Mouse (Mus musculus): ENCODE data around the gene Aqp6. TPM values are rescaled to one million over a fixed set of nuclear protein-coding genes. Genes with fewer than 3 reads are reported as not detected.

Gene Aqp6
- total RNA-seq, 2 experiments from 2014 or later, result not detected

- DNase-seq (ENCODE audit: low spot score), result no peak
These were observed 3.6 kb upstream of the Aqp6 start for GRCm38 (mm10) chr15:99597596-99597995.

GRCm38 (mm10) chr15:99599245-99600070 is 1.7 kb upstream of the Aqp6 start:
- DNase-seq (ENCODE audit: low spot score), result no peak

- no peak for DNase-seq (ENCODE audit: low spot score)
These were observed 572 bp downstream of the Aqp6 start for GRCm38 (mm10) chr15:99601823-99602120.

- no peak for DNase-seq (ENCODE audit: low spot score)
These were observed 1.1 kb downstream of the Aqp6 start for GRCm38 (mm10) chr15:99602206-99602820.

- no peak for DNase-seq (ENCODE audit: low spot score)
These were observed 2.0 kb downstream of the Aqp6 start for GRCm38 (mm10) chr15:99603216-99603615.

- no peak for DNase-seq (ENCODE audit: low spot score)
These were observed 4.4 kb downstream of the Aqp6 start for GRCm38 (mm10) chr15:99605595-99605994.

- no peak for DNase-seq (ENCODE audit: low spot score)
These were observed 5.3 kb downstream of the Aqp6 start for GRCm38 (mm10) chr15:99606515-99606914.

GRCm38 (mm10) chr15:99607388-99608113 is 6.4 kb downstream of the Aqp6 start:
- DNase-seq (ENCODE audit: low spot score), result no peak

GRCm38 (mm10) chr15:99608382-99609125 is 7.4 kb downstream of the Aqp6 start:
- DNase-seq (ENCODE audit: low spot score), result no peak

GRCm38 (mm10) chr15:99611563-99611962 is 10.4 kb downstream of the Aqp6 start:
- no peak for DNase-seq (ENCODE audit: low spot score)

- no peak for DNase-seq (ENCODE audit: low spot score)
These were observed 13.1 kb downstream of the Aqp6 start for GRCm38 (mm10) chr15:99614273-99614672.

GRCm38 (mm10) chr15:99614753-99615152 is 13.6 kb downstream of the Aqp6 start:
- no peak for DNase-seq (ENCODE audit: low spot score)

- DNase-seq (ENCODE audit: low spot score), result no peak
These were observed 14.0 kb downstream of the Aqp6 start for GRCm38 (mm10) chr15:99615246-99615645.

GRCm38 (mm10) chr15:99618595-99618994 is 17.4 kb downstream of the Aqp6 start:
- no peak for DNase-seq (ENCODE audit: low spot score)

GRCm38 (mm10) chr15:99619821-99620220 is 18.6 kb downstream of the Aqp6 start:
- DNase-seq (ENCODE audit: low spot score), result no peak

- no peak for DNase-seq (ENCODE audit: low spot score)
These were observed 20.9 kb downstream of the Aqp6 start for GRCm38 (mm10) chr15:99622063-99622462.

GRCm38 (mm10) chr15:99631618-99632017 is 30.4 kb downstream of the Aqp6 start:
- no peak for DNase-seq (ENCODE audit: low spot score)

- DNase-seq (ENCODE audit: low spot score), result no peak
These were observed 33.5 kb downstream of the Aqp6 start for GRCm38 (mm10) chr15:99634702-99635101.

- no peak for DNase-seq (ENCODE audit: low spot score)
These were observed 36.4 kb downstream of the Aqp6 start for GRCm38 (mm10) chr15:99637405-99638123.

GRCm38 (mm10) chr15:99638124-99638485 is 36.9 kb downstream of the Aqp6 start:
- no peak for DNase-seq (ENCODE audit: low spot score)

- DNase-seq (ENCODE audit: low spot score), result no peak
These were observed 41.4 kb downstream of the Aqp6 start for GRCm38 (mm10) chr15:99642622-99643021.

Measured in gastrocnemius, adult 18-20 months (tissue).